Mouse (Mus musculus) myocyte (in vitro differentiated cells): Measurements from ENCODE around the gene Ric3. TPM values are rescaled to one million over a fixed set of nuclear protein-coding genes. Genes with fewer than 3 reads are reported as not detected.
"Not testable (repeated sequence)": the region's sequence is repeated elsewhere in the genome, so short reads cannot be mapped to it uniquely, and the experiment has no call there.

Experiments
- H3K27me3 ChIP-seq: one replicate; pipeline ENCODE4 v1.6.1; 2011; ENCODE audit not compliant: control insufficient read depth, insufficient read depth, insufficient read length
- H3K36me3 ChIP-seq: one replicate; pipeline ENCODE4 v1.6.1; 2011; ENCODE audit not compliant: control insufficient read depth, insufficient read depth
- H3K4me2 ChIP-seq: one replicate; pipeline ENCODE4 v1.6.1; 2011; ENCODE audit warnings: low read depth, control low read depth
- H3K4me3 ChIP-seq: one replicate; pipeline ENCODE4 v1.5.1; 2011; ENCODE audit warnings: mild to moderate bottlenecking, control low read depth, moderate library complexity
- H3K79me2 ChIP-seq: one replicate; pipeline ENCODE4 v1.6.1; 2011; ENCODE audit not compliant: control insufficient read depth, insufficient read depth
- H3ac ChIP-seq: one replicate; pipeline ENCODE4 v1.6.1; 2011; ENCODE audit not compliant: control insufficient read depth, insufficient read length
- CEBPB ChIP-seq: IDR thresholded peaks from 2 replicates; pipeline ENCODE4 v1.6.1; 2011; ENCODE audit warnings: mild to moderate bottlenecking, moderate library complexity; ENCODE audit not compliant: poor library complexity, insufficient read depth, severe bottlenecking
- E2F4 ChIP-seq: IDR thresholded peaks from one replicate; pipeline ENCODE4 v1.6.1; 2011; ENCODE audit warnings: mild to moderate bottlenecking, control low read depth, moderate library complexity; ENCODE audit not compliant: insufficient read depth
- MAX ChIP-seq: IDR thresholded peaks from one replicate; pipeline ENCODE4 v1.6.1; 2011; ENCODE audit warnings: low read depth, mild to moderate bottlenecking, control low read depth
- MYOD1 ChIP-seq, 3 experiments: IDR thresholded peaks; one replicate each; pipeline ENCODE4 v1.6.1; 2011; ENCODE audit warnings: control low read depth in 2 of 3, low read depth in 2 of 3, mild to moderate bottlenecking in 2 of 3, moderate library complexity in 1 of 3; ENCODE audit not compliant: insufficient read length in 2 of 3, control insufficient read depth in 1 of 3
- MYOG ChIP-seq, 3 experiments: IDR thresholded peaks; one replicate each; pipeline ENCODE4 v1.6.1; 2011; ENCODE audit warnings: control low read depth in 2 of 3, low read depth in 2 of 3, mild to moderate bottlenecking in 2 of 3; ENCODE audit not compliant: insufficient read length in 2 of 3, control insufficient read depth in 1 of 3, insufficient read depth in 1 of 3
- POLR2A ChIP-seq: IDR thresholded peaks from one replicate; pipeline ENCODE4 v1.6.1; 2011; ENCODE audit warnings: low read depth, mild to moderate bottlenecking, control low read depth, moderate library complexity; ENCODE audit not compliant: insufficient read length
- POLR2AphosphoS2 ChIP-seq: IDR thresholded peaks from one replicate; pipeline ENCODE4 v1.6.1; 2011; ENCODE audit warnings: low read depth, control low read depth; ENCODE audit not compliant: insufficient read length
- REST ChIP-seq: IDR thresholded peaks from one replicate; pipeline ENCODE4 v1.6.1; 2011; ENCODE audit warnings: mild to moderate bottlenecking, control low read depth, moderate library complexity; ENCODE audit not compliant: insufficient read depth, insufficient read length
- SRF ChIP-seq: IDR thresholded peaks from one replicate; pipeline ENCODE4 v1.6.1; 2011; ENCODE audit warnings: low read depth; ENCODE audit not compliant: control insufficient read depth, insufficient read length
- TCF12 ChIP-seq: IDR thresholded peaks from one replicate; pipeline ENCODE4 v1.6.1; 2011; ENCODE audit warnings: mild to moderate bottlenecking, control low read depth; ENCODE audit not compliant: poor library complexity, insufficient read depth, severe bottlenecking
- TCF3 ChIP-seq: IDR thresholded peaks from one replicate; pipeline ENCODE4 v1.6.1; 2011; ENCODE audit warnings: low read depth, control low read depth; ENCODE audit not compliant: insufficient read length
- USF1 ChIP-seq: IDR thresholded peaks from one replicate; pipeline ENCODE4 v1.6.1; 2011; ENCODE audit warnings: low read depth, mild to moderate bottlenecking, control low read depth, moderate library complexity
- polyA plus RNA-seq: library from polyadenylated mRNA; unstranded; fragments of >200 nt; fragmentation: generic; extraction: Trizol; gene quantifications from one replicate; pipeline ENCODE4 v1.2.1, GENCODE M21; 2012; ENCODE audit warnings: missing spikeins

Ric3 gene
- polyA plus RNA-seq, 1 experiment: not detected

- no peak for TF ChIP-seq MYOG (IDR thresholded peaks at IDR 0.05; ENCODE audit: control insufficient read depth in 1 of 3, insufficient read depth in 1 of 3, insufficient read length in 2 of 3, low read depth in 2 of 3)
- no peak for TF ChIP-seq REST
- TF ChIP-seq USF1: no peak
- TF ChIP-seq MYOD1 (IDR thresholded peaks at IDR 0.05; ENCODE audit: control insufficient read depth in 1 of 3, insufficient read length in 2 of 3, low read depth in 2 of 3): no peak
- no peak for TF ChIP-seq POLR2AphosphoS2
- no peak for TF ChIP-seq POLR2A
- no peak for TF ChIP-seq CEBPB
- TF ChIP-seq SRF: no peak
- no peak for TF ChIP-seq TCF12
- no peak for TF ChIP-seq E2F4
- no peak for TF ChIP-seq TCF3
- TF ChIP-seq MAX: no peak
- Histone ChIP-seq H3ac (no peak overlapping the region), H3K36me3 (no peaks in the 10 kb centered on the region), H3K79me2 (no peaks in the 10 kb centered on the region), H3K4me3 (no peak overlapping the region), H3K4me2 (no peak overlapping the region), H3K27me3 (no peaks in the 10 kb centered on the region)
These were observed 14.1 kb upstream of the Ric3 start for GRCm38 (mm10) chr7:109097203-109097602.

GRCm38 (mm10) chr7:109096618-109097017 lies 13.5 kb upstream of the Ric3 start:
- TF ChIP-seq USF1: no peak
- TF ChIP-seq TCF12: no peak
- no peak for TF ChIP-seq REST
- TF ChIP-seq POLR2AphosphoS2: no peak
- TF ChIP-seq E2F4: no peak
- no peak for TF ChIP-seq POLR2A
- no peaks in the 10 kb centered on the region for H3K27me3 ChIP-seq
- no peak overlapping the region for H3K4me2 ChIP-seq
- no peak overlapping the region for H3K4me3 ChIP-seq
- H3K36me3 ChIP-seq: no peaks in the 10 kb centered on the region
- H3ac ChIP-seq: no peak overlapping the region
- no peaks in the 10 kb centered on the region for H3K79me2 ChIP-seq

GRCm38 (mm10) chr7:109094294-109094693 lies 11.2 kb upstream of the Ric3 start:
- H3K4me3 ChIP-seq: no peak overlapping the region
- TF ChIP-seq MYOD1 (IDR thresholded peaks at IDR 0.05; ENCODE audit: control insufficient read depth in 1 of 3, insufficient read length in 2 of 3, low read depth in 2 of 3) (no peak), REST (no peak), MAX (no peak), MYOG (IDR thresholded peaks at IDR 0.05; ENCODE audit: control insufficient read depth in 1 of 3, insufficient read depth in 1 of 3, insufficient read length in 2 of 3, low read depth in 2 of 3) (no peak), SRF (no peak), CEBPB (no peak), POLR2AphosphoS2 (no peak), USF1 (no peak), TCF3 (no peak), E2F4 (no peak), POLR2A (no peak), TCF12 (no peak)
- no peaks in the 10 kb centered on the region for H3K79me2 ChIP-seq
- no peaks in the 10 kb centered on the region for H3K36me3 ChIP-seq
- no peak overlapping the region for H3K4me2 ChIP-seq
- no peaks in the 10 kb centered on the region for H3K27me3 ChIP-seq
- H3ac ChIP-seq: no peak overlapping the region

GRCm38 (mm10) chr7:109091316-109091715 lies 8.2 kb upstream of the Ric3 start:
- H3K27me3 ChIP-seq, H3K36me3 ChIP-seq, H3K4me3 ChIP-seq, H3K4me2 ChIP-seq, H3K79me2 ChIP-seq, H3ac ChIP-seq: not testable (repeated sequence)

GRCm38 (mm10) chr7:109086946-109087345 lies 3.8 kb upstream of the Ric3 start:
- no peak for TF ChIP-seq MYOD1 (IDR thresholded peaks at IDR 0.05; ENCODE audit: control insufficient read depth in 1 of 3, insufficient read length in 2 of 3, low read depth in 2 of 3)
- no peak for TF ChIP-seq POLR2AphosphoS2
- TF ChIP-seq REST: peak; percentile 19
- H3K36me3 ChIP-seq: no peaks in the 10 kb centered on the region
- H3K27me3 ChIP-seq: no peaks in the 10 kb centered on the region
- H3K79me2 ChIP-seq: no peaks in the 10 kb centered on the region
- no peak overlapping the region for H3K4me3 ChIP-seq
- no peak overlapping the region for H3K4me2 ChIP-seq
- no peak overlapping the region for H3ac ChIP-seq

- H3ac ChIP-seq: no peak overlapping the region
- H3K27me3 ChIP-seq: no peaks in the 10 kb centered on the region
- H3K4me2 ChIP-seq: no peak overlapping the region
- no peak overlapping the region for H3K4me3 ChIP-seq
- TF ChIP-seq TCF12: no peak
- TF ChIP-seq SRF: no peak
- TF ChIP-seq MYOG (IDR thresholded peaks at IDR 0.05; ENCODE audit: control insufficient read depth in 1 of 3, insufficient read depth in 1 of 3, insufficient read length in 2 of 3, low read depth in 2 of 3): no peak
- TF ChIP-seq TCF3: no peak
- no peak for TF ChIP-seq USF1
- TF ChIP-seq REST: no peak
- TF ChIP-seq E2F4: no peak
- TF ChIP-seq MYOD1 (IDR thresholded peaks at IDR 0.05; ENCODE audit: control insufficient read depth in 1 of 3, insufficient read length in 2 of 3, low read depth in 2 of 3): no peak
- no peak for TF ChIP-seq POLR2AphosphoS2
- TF ChIP-seq MAX: no peak
- no peak for TF ChIP-seq CEBPB
- TF ChIP-seq POLR2A: no peak
- H3K36me3 ChIP-seq: no peaks in the 10 kb centered on the region
- no peaks in the 10 kb centered on the region for H3K79me2 ChIP-seq
These were observed 668 bp upstream of the Ric3 start for GRCm38 (mm10) chr7:109083813-109084184.
